Mouse (Mus musculus) spleen, adult 2 months (tissue): ENCODE measurements around the gene Ggt1.

Experiments
- CTCF ChIP-seq: fragments of 200-500 bp; IDR thresholded peaks from 2 replicates; pipeline ENCODE4 v1.5.1; 2011; ENCODE audit warnings: mild to moderate bottlenecking, inconsistent platforms; ENCODE audit not compliant: insufficient read depth, insufficient read length, insufficient replicate concordance; ENCODE audit errors: extremely low read depth
- POLR2A ChIP-seq: fragments of 200-500 bp; IDR thresholded peaks from 2 replicates; pipeline ENCODE4 v1.6.1; 2011; ENCODE audit warnings: low read depth, low read length, inconsistent platforms

DNA sequence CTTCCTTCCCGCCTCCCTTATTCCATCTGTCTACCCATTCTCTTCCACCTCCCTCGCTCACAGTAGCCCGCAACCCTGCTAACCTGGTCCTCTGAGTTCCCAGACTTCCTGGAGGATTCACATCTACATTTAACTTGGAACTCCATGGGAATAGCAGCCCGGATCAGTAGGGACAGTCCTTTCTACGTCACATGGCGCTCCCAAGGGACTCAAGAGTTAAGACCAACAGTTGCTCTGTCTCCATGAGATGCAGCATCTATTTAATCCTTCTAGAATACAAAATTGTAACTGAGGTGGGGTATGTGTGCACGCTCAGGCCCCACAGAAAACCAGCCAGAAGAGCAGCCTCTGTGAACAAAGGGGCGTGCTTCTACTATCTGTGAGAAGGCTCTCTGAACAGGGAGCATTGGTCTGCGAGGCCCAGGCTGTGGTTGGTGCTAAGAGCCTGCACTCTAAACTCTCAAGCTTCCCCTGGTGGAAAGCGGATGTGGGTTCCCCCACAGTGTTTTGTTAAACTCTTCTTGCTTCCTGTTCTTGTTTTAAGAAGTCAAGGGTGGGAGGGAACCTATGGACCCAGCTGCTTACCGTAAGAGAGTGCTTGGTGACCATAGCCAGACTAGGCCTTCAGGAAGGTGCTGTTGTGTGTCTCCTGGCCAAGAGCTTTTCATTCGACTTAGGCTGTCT, 29.9 kb downstream of the Ggt1 start:
- TF ChIP-seq CTCF (no peak), POLR2A (peak; percentile 68; the same call in 1 of the 2 replicates)
